Mouse (Mus musculus) lung, embryonic 14.5 days (tissue): ENCODE data around the gene Wdfy4. TPM values are rescaled to one million over a fixed set of nuclear protein-coding genes. Genes with fewer than 3 reads are reported as not detected.

Experiments used
- ATAC-seq: fragments of 200-750 bp; cut with Nextera tagmentation; 2 replicates; pipeline ENCODE4 v1.8.0; 2017; ENCODE audit warnings: mild to moderate bottlenecking, moderate TSS enrichment, moderate library complexity; ENCODE audit not compliant: insufficient read depth
- DNase-seq: peaks from one replicate; pipeline ENCODE4 v3.0.0-alpha.2; 2015
- H3K27ac ChIP-seq: fragments of 300-500 bp; sonication (generic); 2 replicates; pipeline ENCODE4 v1.5.1; 2014; ENCODE audit warnings: low read depth, mild to moderate bottlenecking, moderate library complexity
- H3K27me3 ChIP-seq: fragments of 300-500 bp; sonication (generic); 2 replicates; pipeline ENCODE4 v1.6.1; 2014; ENCODE audit warnings: low read length, control low read depth; ENCODE audit not compliant: insufficient read depth
- H3K36me3 ChIP-seq: fragments of 300-500 bp; sonication (generic); 2 replicates; pipeline ENCODE4 v1.6.1; 2014; ENCODE audit warnings: control low read depth; ENCODE audit not compliant: insufficient read depth
- H3K4me1 ChIP-seq: fragments of 300-500 bp; sonication (generic); 2 replicates; pipeline ENCODE4 v1.6.1; 2014; ENCODE audit warnings: antibody characterized with exemption, control low read depth; ENCODE audit not compliant: insufficient read depth
- H3K4me2 ChIP-seq: fragments of 300-500 bp; sonication (generic); 2 replicates; pipeline ENCODE4 v1.6.1; 2014; ENCODE audit warnings: mild to moderate bottlenecking
- H3K4me3 ChIP-seq: fragments of 300-500 bp; sonication (generic); 2 replicates; pipeline ENCODE4 v1.5.1; 2014; ENCODE audit warnings: low read depth, low read length
- H3K9ac ChIP-seq: fragments of 300-500 bp; sonication (generic); 2 replicates; pipeline ENCODE4 v1.6.1; 2014
- H3K9me3 ChIP-seq: fragments of 300-500 bp; sonication (generic); 2 replicates; pipeline ENCODE4 v1.6.1; 2016; ENCODE audit warnings: low read depth, low read length, control low read depth
- CTCF ChIP-seq: IDR thresholded peaks from 2 replicates; pipeline ENCODE4 v1.5.1; 2016; ENCODE audit warnings: antibody characterized with exemption, low read depth
- WGBS: fragments of 180-500 bp; shearing (Covaris S2); extraction: QIAGEN DNeasy Blood & Tissue Kit; methylation state at CpG from one replicate; pipeline ENCODE4 v1.1.7; 2014; 5-methylcytosine and 5-hydroxymethylcytosine counted together
- polyA plus RNA-seq: library from polyadenylated mRNA; unstranded; fragments of >200 nt; fragmentation: Nextera tagmentation; extraction: Ambion mirVana; gene quantifications from 2 replicates; pipeline ENCODE4 v1.2.1, GENCODE M21; 2014

Gene Wdfy4
- polyA plus RNA-seq, 1 experiment from 2014 or later: 0.57 TPM

- no peak for DNase-seq
- Histone ChIP-seq H3K9ac (no peak overlapping the region), H3K36me3 (no peaks in the 10 kb centered on the region), H3K4me2 (no peak overlapping the region), H3K27ac (no peak overlapping the region), H3K4me1 (peaks cover 4% of the 10 kb centered on the region; the same call in 1 of the 2 replicates), H3K27me3 (no peaks in the 10 kb centered on the region), H3K4me3 (no peak overlapping the region), H3K9me3 (no peaks in the 10 kb centered on the region)
- 10% methylated on average over 4 of the region's 4 CpGs for WGBS
- TF ChIP-seq CTCF: no peak
- ATAC-seq: peak; percentile 37; the same call in 1 of the 2 replicates
These were observed 29.4 kb upstream of the Wdfy4 start for GRCm38 (mm10) chr14:33214767-33215128.

- H3K9ac ChIP-seq: no peak within 1 kb of the TSS
- peak; percentile 99 for TF ChIP-seq CTCF
- ATAC-seq (peak; percentile 85), DNase-seq (peak; percentile 94)
- no peaks in the 10 kb centered on the region for H3K9me3 ChIP-seq
- H3K4me2 ChIP-seq: peak within 1 kb of the TSS; percentile 40; the same call in 1 of the 2 replicates
- peaks cover 4% of the 10 kb centered on the region; the same call in 1 of the 2 replicates for H3K4me1 ChIP-seq
- no peak within 1 kb of the TSS for H3K4me3 ChIP-seq
- H3K27me3 ChIP-seq: no peaks in the 10 kb centered on the region
- H3K27ac ChIP-seq: no peak within 1 kb of the TSS
- no peaks in the 10 kb centered on the region for H3K36me3 ChIP-seq
- 12% methylated on average over 28 of the region's 28 CpGs for WGBS
These were observed 28.8 kb upstream of the Wdfy4 start, which contains the start of gene Arhgap22 for GRCm38 (mm10) chr14:33213823-33214766. Gene Arhgap22 (plus strand): TSS chr14:33214026.

- no peak for ATAC-seq
- no peaks in the 10 kb centered on the region for H3K27me3 ChIP-seq
These were observed 27.6 kb upstream of the Wdfy4 start for GRCm38 (mm10) chr14:33212958-33213309.

GRCm38 (mm10) chr14:33212271-33212957 lies 27.1 kb upstream of the Wdfy4 start:
- DNase-seq (no peak), ATAC-seq (no peak)
- Histone ChIP-seq H3K27ac (no peak overlapping the region), H3K4me2 (no peak overlapping the region), H3K36me3 (no peaks in the 10 kb centered on the region), H3K27me3 (no peaks in the 10 kb centered on the region), H3K4me1 (peaks cover 4% of the 10 kb centered on the region; the same call in 1 of the 2 replicates), H3K9ac (no peak overlapping the region), H3K4me3 (no peak overlapping the region), H3K9me3 (no peaks in the 10 kb centered on the region)
- no peak for TF ChIP-seq CTCF
- 67% methylated on average over 5 of the region's 5 CpGs for WGBS

More at GRCm38 (mm10) chr14:33212958-33213309, 27.6 kb upstream of the Wdfy4 start:
- peaks cover 4% of the 10 kb centered on the region; the same call in 1 of the 2 replicates for H3K4me1 ChIP-seq
- TF ChIP-seq CTCF: no peak
- WGBS: 85% methylated on average over 12 of the region's 12 CpGs
- no peak for DNase-seq
- no peak overlapping the region for H3K9ac ChIP-seq
- no peaks in the 10 kb centered on the region for H3K36me3 ChIP-seq
- H3K27ac ChIP-seq: no peak overlapping the region
- H3K4me3 ChIP-seq: no peak overlapping the region
- no peak overlapping the region for H3K4me2 ChIP-seq
- no peaks in the 10 kb centered on the region for H3K9me3 ChIP-seq

DNA sequence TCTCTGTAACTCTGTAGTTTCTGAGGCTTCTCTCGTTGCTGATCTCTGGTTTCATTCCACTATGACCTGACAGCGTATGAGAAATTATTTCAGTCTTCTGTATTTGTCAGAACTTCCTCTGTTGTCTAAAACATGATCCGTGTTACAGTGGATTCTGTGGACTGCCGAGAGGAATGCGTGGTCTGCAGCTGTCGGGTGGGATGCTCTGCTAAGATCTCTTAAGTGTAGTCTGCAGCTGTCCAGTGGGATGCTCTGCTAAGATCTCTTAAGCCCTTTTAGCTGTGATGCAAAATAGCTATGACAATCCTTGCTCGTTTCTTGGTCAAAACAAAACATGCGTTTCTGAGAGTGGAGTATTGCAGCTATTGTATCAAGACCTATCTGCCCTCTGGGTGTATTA lies 25.5 kb upstream of the Wdfy4 start:
- DNase-seq: no peak
- H3K36me3 ChIP-seq: no peaks in the 10 kb centered on the region
- no peak for ATAC-seq
- H3K4me1 ChIP-seq: peaks cover 4% of the 10 kb centered on the region; the same call in 1 of the 2 replicates
- H3K9ac ChIP-seq: no peak overlapping the region
- 57% methylated on average over 8 of the region's 8 CpGs for WGBS
- no peak overlapping the region for H3K27ac ChIP-seq
- H3K4me2 ChIP-seq: no peak overlapping the region
- H3K4me3 ChIP-seq: no peak overlapping the region
- no peak for TF ChIP-seq CTCF
- no peaks in the 10 kb centered on the region for H3K9me3 ChIP-seq
- H3K27me3 ChIP-seq: no peaks in the 10 kb centered on the region

GRCm38 (mm10) chr14:33208331-33208730 lies 23.0 kb upstream of the Wdfy4 start:
- DNase-seq (no peak), ATAC-seq (no peak)
- no peak overlapping the region for H3K9ac ChIP-seq
- no peak for TF ChIP-seq CTCF
- H3K27me3 ChIP-seq: no peaks in the 10 kb centered on the region
- H3K4me2 ChIP-seq: no peak overlapping the region
- no peaks in the 10 kb centered on the region for H3K9me3 ChIP-seq
- H3K4me3 ChIP-seq: no peak overlapping the region
- no peak overlapping the region for H3K27ac ChIP-seq
- H3K4me1 ChIP-seq: no peaks in the 10 kb centered on the region
- H3K36me3 ChIP-seq: no peaks in the 10 kb centered on the region
- WGBS: 25% methylated on average over 5 of the region's 5 CpGs

DNA sequence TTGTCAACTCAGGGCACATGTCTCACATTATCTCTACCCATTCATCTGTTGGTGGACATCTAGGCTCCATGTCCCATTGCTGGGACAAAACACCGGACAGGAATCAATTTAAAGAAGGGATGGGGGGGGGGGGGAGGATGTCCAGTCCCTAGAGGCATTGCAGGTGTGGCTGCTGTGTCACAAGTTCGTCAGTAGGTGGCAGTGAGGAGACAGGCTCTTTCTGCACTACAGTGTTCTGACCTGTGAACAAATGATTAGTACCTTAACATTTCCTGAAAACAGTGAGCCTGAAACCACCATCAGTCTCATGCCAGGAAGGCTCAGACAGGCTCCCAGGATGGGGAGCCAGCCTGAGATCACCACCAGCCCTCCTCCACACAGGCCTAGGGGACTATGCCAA lies 21.7 kb upstream of the Wdfy4 start:
- no peak overlapping the region for H3K4me2 ChIP-seq
- H3K9ac ChIP-seq: no peak overlapping the region
- ATAC-seq (no peak), DNase-seq (peak; percentile 55)
- 13% methylated on average over 2 of the region's 2 CpGs for WGBS
- H3K27me3 ChIP-seq: no peaks in the 10 kb centered on the region
- no peak overlapping the region for H3K4me3 ChIP-seq
- no peaks in the 10 kb centered on the region for H3K4me1 ChIP-seq
- TF ChIP-seq CTCF: peak; percentile 60
- no peaks in the 10 kb centered on the region for H3K9me3 ChIP-seq
- H3K27ac ChIP-seq: no peak overlapping the region
- no peaks in the 10 kb centered on the region for H3K36me3 ChIP-seq
